Comparison of ENCODE assay signal across 9 mouse cellular contexts in genomic region chr3:96684151-96684821, GRCm38 (mm10). TPM values are rescaled to one million over a fixed set of nuclear protein-coding genes. Genes with fewer than 3 reads are reported as not detected.
DNase-seq lines count a peak whose midpoint lies in the region; ATAC-seq and TF ChIP-seq lines count a peak whose summit lies in the region.
"Had no signal": no experiment of that assay in that cellular context is flagged by ENCODE, and none has a peak within 500 bp of the region (broad histone marks: within the 10 kb centered on the region; RNA-seq: fewer than 3 reads in every experiment).

No protein-coding gene starts in this region.

- 37% methylated on average over 17 of the region's 17 CpGs for WGBS in heart, embryonic 13.5 days
- 53% methylated on average over 17 of the region's 17 CpGs for WGBS in liver, postnatal 0 days (ENCODE audit: insufficient replicate concordance)

- TF ChIP-seq POLR2A in ES-Bruce4 (IDR thresholded peaks at IDR 0.05; ENCODE audit: insufficient read depth, low read length) = no peak

- intact Hi-C loops in gastrocnemius, adult 2 months (cut with DNase I) = no loop called here

- peak overlapping the region; percentile 60 for H3K4me3 ChIP-seq in gastrocnemius, adult 2 months
- H3K4me3 ChIP-seq in ES-Bruce4 (ENCODE audit: low read depth, low read length) = peak overlapping the region; percentile 58
- H3K4me3 ChIP-seq in heart, embryonic 13.5 days = peak overlapping the region; percentile 46
- H3K4me3 ChIP-seq in liver, postnatal 0 days (ENCODE audit: low read depth, low read length) = no peak overlapping the region

- DNase-seq in gastrocnemius, adult 2 months = no peak
- DNase-seq in gastrocnemius, adult 8-10 months (ENCODE audit: low spot score in 2 of 2) = no peak
- no peak for DNase-seq in liver, postnatal 0 days
- DNase-seq in cerebellum, postnatal 10 days = no peak
- DNase-seq in frontal cortex, postnatal 36 days (ENCODE audit: low spot score in 2 of 2) = no peak

- peak overlapping the region; percentile 49 for H3K9ac ChIP-seq in ES-Bruce4 (ENCODE audit: low read depth, poor library complexity, severe bottlenecking)
- H3K9ac ChIP-seq in heart, embryonic 13.5 days = peak overlapping the region; percentile 74
- H3K9ac ChIP-seq in liver, postnatal 0 days (replicated peaks) = no peak overlapping the region

- H3K9me3 ChIP-seq in ES-Bruce4 (replicated peaks; ENCODE audit: control insufficient read depth, insufficient read depth, low read length, poor library complexity, severe bottlenecking) = no peaks in the 10 kb centered on the region
- H3K9me3 ChIP-seq in heart, embryonic 13.5 days = no peaks in the 10 kb centered on the region
- no peaks in the 10 kb centered on the region for H3K9me3 ChIP-seq in liver, postnatal 0 days (ENCODE audit: low read length)

- TF ChIP-seq CTCF in gastrocnemius, adult 2 months (IDR thresholded peaks at IDR 0.05) = no peak
- TF ChIP-seq CTCF in ES-Bruce4 (IDR thresholded peaks at IDR 0.05; ENCODE audit: low read depth, low read length) = no peak
- no peak for TF ChIP-seq CTCF in liver, postnatal 0 days (IDR thresholded peaks at IDR 0.05; ENCODE audit: low read depth)

- ATAC-seq in heart, embryonic 13.5 days (ENCODE audit: extremely low read depth, insufficient number of reproducible peaks, low FRiP score, low TSS enrichment) = no peak
- ATAC-seq in liver, postnatal 0 days = no peak
- no peak for ATAC-seq in erythroid progenitor cell, adult 5-6 weeks (replicated peaks; ENCODE audit: low FRiP score, poor library complexity, severe bottlenecking)

- H3K4me1 ChIP-seq in ES-Bruce4 (ENCODE audit: control insufficient read depth, insufficient read depth, low read length) = peaks cover 5% of the 10 kb centered on the region
- H3K4me1 ChIP-seq in heart, embryonic 13.5 days = peaks cover 13% of the 10 kb centered on the region
- H3K4me1 ChIP-seq in liver, postnatal 0 days (ENCODE audit: insufficient read depth) = no peaks in the 10 kb centered on the region; the same call in 1 of the 2 replicates

- TF ChIP-seq EP300 in ES-Bruce4 (IDR thresholded peaks at IDR 0.05; ENCODE audit: insufficient read depth, low read depth, low read length) = no peak
- no peak for TF ChIP-seq EP300 in liver, postnatal 0 days (IDR thresholded peaks at IDR 0.05; ENCODE audit: low read depth)

- H3K4me2 ChIP-seq in heart, embryonic 13.5 days = peak overlapping the region; percentile 73
- peak overlapping the region; percentile 44; the same call in 1 of the 2 replicates for H3K4me2 ChIP-seq in liver, postnatal 0 days (ENCODE audit: low read depth, low read length)

- no peaks in the 10 kb centered on the region for H3K36me3 ChIP-seq in ES-Bruce4 (ENCODE audit: control insufficient read depth, insufficient read depth, low read length, poor library complexity, severe bottlenecking)
- no peaks in the 10 kb centered on the region for H3K36me3 ChIP-seq in heart, embryonic 13.5 days
- no peaks in the 10 kb centered on the region for H3K36me3 ChIP-seq in liver, postnatal 0 days (replicated peaks; ENCODE audit: insufficient read depth, low read length)

- no peak overlapping the region for H3K27ac ChIP-seq in gastrocnemius, adult 2 months
- no peak overlapping the region for H3K27ac ChIP-seq in ES-Bruce4 (ENCODE audit: insufficient read depth, low read length)
- H3K27ac ChIP-seq in heart, embryonic 13.5 days (replicated peaks) = no peak overlapping the region
- no peak overlapping the region for H3K27ac ChIP-seq in liver, postnatal 0 days (ENCODE audit: low read depth)

- H3K27me3 ChIP-seq in ES-Bruce4 (ENCODE audit: control insufficient read depth, insufficient read depth, low read length, poor library complexity, severe bottlenecking) = no peaks in the 10 kb centered on the region
- H3K27me3 ChIP-seq in heart, embryonic 13.5 days (replicated peaks) = peaks cover 83% of the 10 kb centered on the region
- peaks cover 43% of the 10 kb centered on the region; the same call in 1 of the 2 replicates for H3K27me3 ChIP-seq in liver, postnatal 0 days (ENCODE audit: insufficient read depth, low read length)

RNA-seq across cellular contexts. Expression of gene Pias3, which starts 11.9 kb away (rescaled TPM):
- 1 to 10 TPM; 5.5 to 5.6 TPM for total RNA-seq in gastrocnemius, adult 2 months (2021)
- 1 to 10 TPM; 4.9 to 7.4 (median 6.0) TPM for total RNA-seq in gastrocnemius, adult 8-10 months (2022)
- polyA plus RNA-seq in ES-Bruce4 (2011; ENCODE audit: insufficient read depth, insufficient read length, low read depth, missing spikeins) = 31.8 and 42.1 TPM in 2 replicates
- 36.0 and 37.7 TPM in 2 replicates for polyA plus RNA-seq in heart, embryonic 13.5 days (2015; fragmentation: Nextera tagmentation; extraction: Ambion mirVana)
- polyA plus RNA-seq in liver, postnatal 0 days (2015; fragmentation: Nextera tagmentation; extraction: Ambion mirVana) = 4.6 and 5.2 TPM in 2 replicates
- 1.3 and 6.5 TPM in 2 replicates for total RNA-seq in erythroid progenitor cell, adult 5-6 weeks (2015; ENCODE audit: low replicate concordance)
- total RNA-seq in erythroid progenitor cell, adult 5-6 weeks (2017; ENCODE audit: low replicate concordance) = 2.1 TPM in 1 of 2 replicates, not detected in the other

RNA-seq across cellular contexts. Expression of gene Ankrd35, which starts 14.4 kb away (rescaled TPM):
- total RNA-seq in gastrocnemius, adult 2 months (2021) = under 1 TPM; 0.22 to 0.26 TPM
- under 1 TPM; 0.24 to 0.48 (median 0.40) TPM for total RNA-seq in gastrocnemius, adult 8-10 months (2022)
- 3.5 and 3.7 TPM in 2 replicates for polyA plus RNA-seq in ES-Bruce4 (2011; ENCODE audit: insufficient read depth, insufficient read length, low read depth, missing spikeins)
- polyA plus RNA-seq in heart, embryonic 13.5 days (2015; fragmentation: Nextera tagmentation; extraction: Ambion mirVana) = 0.09 and 0.33 TPM in 2 replicates
- 0.37 and 0.45 TPM in 2 replicates for polyA plus RNA-seq in liver, postnatal 0 days (2015; fragmentation: Nextera tagmentation; extraction: Ambion mirVana)
- total RNA-seq in erythroid progenitor cell, adult 5-6 weeks (2015; ENCODE audit: low replicate concordance) = not detected in 2 replicates
- not detected in 2 replicates for total RNA-seq in erythroid progenitor cell, adult 5-6 weeks (2017; ENCODE audit: low replicate concordance)
- total RNA-seq: hematopoietic stem cell, adult 5-6 weeks had no signal

RNA-seq across cellular contexts. Expression of gene Nudt17, which starts 24.1 kb away (rescaled TPM):
- total RNA-seq in gastrocnemius, adult 2 months (2021) = under 1 TPM; 0.31 to 0.73 TPM
- under 1 TPM; 0.39 to 0.68 (median 0.54) TPM for total RNA-seq in gastrocnemius, adult 8-10 months (2022)
- polyA plus RNA-seq in ES-Bruce4 (2011; ENCODE audit: insufficient read depth, insufficient read length, low read depth, missing spikeins) = 9.9 and 10.7 TPM in 2 replicates
- 7.1 and 7.2 TPM in 2 replicates for polyA plus RNA-seq in heart, embryonic 13.5 days (2015; fragmentation: Nextera tagmentation; extraction: Ambion mirVana)
- 0.29 and 0.38 TPM in 2 replicates for polyA plus RNA-seq in liver, postnatal 0 days (2015; fragmentation: Nextera tagmentation; extraction: Ambion mirVana)
- total RNA-seq in erythroid progenitor cell, adult 5-6 weeks (2015; ENCODE audit: low replicate concordance) = not detected in 2 replicates
- 2.3 TPM in 1 of 2 replicates, not detected in the other for total RNA-seq in erythroid progenitor cell, adult 5-6 weeks (2017; ENCODE audit: low replicate concordance)
- total RNA-seq: hematopoietic stem cell, adult 5-6 weeks had no signal

RNA-seq across cellular contexts. Expression of gene Itga10, which starts 38.9 kb away (rescaled TPM):
- 1 to 10 TPM in 1 of 2 experiments, under 1 TPM in 1; 0.74 to 1.4 TPM for total RNA-seq in gastrocnemius, adult 2 months (2021)
- under 1 TPM; 0.31 to 0.56 (median 0.40) TPM for total RNA-seq in gastrocnemius, adult 8-10 months (2022)
- 0.43 and 1.1 TPM in 2 replicates for polyA plus RNA-seq in ES-Bruce4 (2011; ENCODE audit: insufficient read depth, insufficient read length, low read depth, missing spikeins)
- polyA plus RNA-seq in heart, embryonic 13.5 days (2015; fragmentation: Nextera tagmentation; extraction: Ambion mirVana) = 0.82 and 1.1 TPM in 2 replicates
- polyA plus RNA-seq in liver, postnatal 0 days (2015; fragmentation: Nextera tagmentation; extraction: Ambion mirVana) = 0.05 and 0.07 TPM in 2 replicates
- total RNA-seq in erythroid progenitor cell, adult 5-6 weeks (2015; ENCODE audit: low replicate concordance) = 0.36 TPM in 1 of 2 replicates, not detected in the other
- total RNA-seq in erythroid progenitor cell, adult 5-6 weeks (2017; ENCODE audit: low replicate concordance) = not detected in 2 replicates
- total RNA-seq: hematopoietic stem cell, adult 5-6 weeks had no signal

RNA-seq across cellular contexts. Expression of gene Polr3c, which starts 43.1 kb away (rescaled TPM):
- 10 to 100 TPM; 23.2 to 24.3 TPM for total RNA-seq in gastrocnemius, adult 2 months (2021)
- 10 to 100 TPM; 24.4 to 27.5 (median 26.3) TPM for total RNA-seq in gastrocnemius, adult 8-10 months (2022)
- polyA plus RNA-seq in ES-Bruce4 (2011; ENCODE audit: insufficient read depth, insufficient read length, low read depth, missing spikeins) = 43.0 and 46.6 TPM in 2 replicates
- 25.2 and 29.3 TPM in 2 replicates for polyA plus RNA-seq in heart, embryonic 13.5 days (2015; fragmentation: Nextera tagmentation; extraction: Ambion mirVana)
- 10.4 and 11.6 TPM in 2 replicates for polyA plus RNA-seq in liver, postnatal 0 days (2015; fragmentation: Nextera tagmentation; extraction: Ambion mirVana)
- total RNA-seq in erythroid progenitor cell, adult 5-6 weeks (2015; ENCODE audit: low replicate concordance) = 16.2 and 34.8 TPM in 2 replicates
- 21.6 and 27.7 TPM in 2 replicates for total RNA-seq in erythroid progenitor cell, adult 5-6 weeks (2017; ENCODE audit: low replicate concordance)
